Mouse (Mus musculus) heart, adult 2 months (tissue): ENCODE measurements around the gene Cyp2d22. TPM values are rescaled to one million over a fixed set of nuclear protein-coding genes. Genes with fewer than 3 reads are reported as not detected.

Experiments
- DNase-seq, 2 experiments: peaks; one replicate each; pipeline ENCODE4 v3.0.0; 2021
- H3K27ac ChIP-seq: fragments of 200-600 bp; 2 replicates; pipeline ENCODE4 v1.8.1; 2022
- H3K27me3 ChIP-seq: fragments of 200-500 bp; 2 replicates; pipeline ENCODE4 v1.6.1; 2012; ENCODE audit warnings: mild to moderate bottlenecking, low read length, inconsistent platforms, mixed read lengths; ENCODE audit not compliant: control insufficient read depth, insufficient read depth
- H3K36me3 ChIP-seq: fragments of 200-500 bp; 2 replicates; pipeline ENCODE4 v1.6.1; 2012; ENCODE audit warnings: low read length, inconsistent platforms; ENCODE audit not compliant: control insufficient read depth, insufficient read depth
- H3K4me1 ChIP-seq: fragments of 200-500 bp; 2 replicates; pipeline ENCODE4 v1.6.1; 2011; ENCODE audit warnings: low read length; ENCODE audit not compliant: control insufficient read depth, insufficient read depth
- H3K4me3 ChIP-seq: fragments of 200-600 bp; 2 replicates; pipeline ENCODE4 v1.8.1; 2022
- H3K79me2 ChIP-seq: fragments of 200-500 bp; replicated peaks from 2 replicates; pipeline ENCODE4 v1.6.1; 2012; ENCODE audit warnings: mild to moderate bottlenecking, inconsistent platforms, low read length, moderate library complexity, mixed read lengths; ENCODE audit not compliant: control insufficient read depth, insufficient read depth
- H3K9ac ChIP-seq: fragments of 200-500 bp; 2 replicates; pipeline ENCODE4 v1.6.1; 2012; ENCODE audit warnings: low read depth, mild to moderate bottlenecking, control low read depth, inconsistent platforms, low read length, mixed read lengths
- CTCF ChIP-seq: fragments of 200-600 bp; IDR thresholded peaks from 2 replicates; pipeline ENCODE4 v1.8.1; 2022; ENCODE audit warnings: antibody characterized with exemption, mild to moderate bottlenecking, moderate library complexity
- EP300 ChIP-seq: fragments of 200-500 bp; IDR thresholded peaks from 2 replicates; pipeline ENCODE4 v1.6.1; 2011; ENCODE audit warnings: low read depth, low read length, control low read depth; ENCODE audit not compliant: insufficient read depth
- POLR2A ChIP-seq: fragments of 200-500 bp; IDR thresholded peaks from 2 replicates; pipeline ENCODE4 v1.6.1; 2011; ENCODE audit warnings: mild to moderate bottlenecking, low read depth, low read length, control low read depth; ENCODE audit not compliant: insufficient read depth
- WGBS: fragments of 180-500 bp; shearing (Covaris S2); methylation state at CpG from one replicate; pipeline ENCODE4 v1.1.7; 2018; 5-methylcytosine and 5-hydroxymethylcytosine counted together
- intact Hi-C: fragments of 180-260 bp; cut with DNase I; formaldehyde crosslinking; loops from one replicate; pipeline ENCODE4 v1.15.1; 2025
- polyA plus RNA-seq: library from polyadenylated mRNA; depleted of rRNA; stranded (reverse); fragments of >200 nt; gene quantifications from 2 replicates; pipeline ENCODE4 v1.2.3, GENCODE M21; 2012
- total RNA-seq, 2 experiments: library from RNA; stranded (reverse); gene quantifications; 2 replicates each; pipeline ENCODE4 v1.2.3; 2021

The Cyp2d22 gene
- total and polyA plus RNA-seq, 3 experiments, result 25.5 to 44.0 (median 27.0) TPM

GRCm38 (mm10) chr15:82358431-82359260 is 21.4 kb downstream of the Cyp2d22 start:
- intact Hi-C loops, result loop anchor here (2.0 kb wide), 1 partner anchor 18 kb away; no protein-coding TSS in a partner anchor
- peak overlapping the region; percentile 23 for H3K4me3 ChIP-seq
- peak overlapping the region; percentile 85 for H3K27ac ChIP-seq
- no peaks in the 10 kb centered on the region for H3K36me3 ChIP-seq
- peaks cover 1% of the 10 kb centered on the region; the same call in 1 of the 2 replicates for H3K79me2 ChIP-seq
- peak; percentile 49 to 62 for DNase-seq
- peak overlapping the region; percentile 55 for H3K9ac ChIP-seq
- H3K4me1 ChIP-seq, result peaks cover 14% of the 10 kb centered on the region
- WGBS, result 22% methylated on average over 22 of the region's 22 CpGs
- TF ChIP-seq POLR2A, result peak; percentile 43; the same call in 1 of the 2 replicates
- TF ChIP-seq EP300, result peak; percentile 24; the same call in 1 of the 2 replicates
- 0 out of 2 replicates have a peak, but pooled peaks have one; percentile 8 for TF ChIP-seq CTCF
- H3K27me3 ChIP-seq, result no peaks in the 10 kb centered on the region

- TF ChIP-seq CTCF (peak; percentile 97), EP300 (peak; percentile 85), POLR2A (peak; percentile 94)
Observed at GRCm38 (mm10) chr15:82354126-82354945, 25.7 kb downstream of the Cyp2d22 start, which contains the start of gene Ndufa6. Gene Ndufa6, minus strand, starts transcription at chr15:82354322.

GRCm38 (mm10) chr15:82353745-82354113 is 26.3 kb downstream of the Cyp2d22 start:
- DNase-seq, result no peak
- no peaks in the 10 kb centered on the region; the same call in none of the 2 replicates for H3K36me3 ChIP-seq
- TF ChIP-seq EP300 (no peak), CTCF (no peak), POLR2A (no peak)
- H3K27ac ChIP-seq, result peak overlapping the region; percentile 99
- WGBS, result under 1% methylated on average over 23 of the region's 23 CpGs
- peaks cover 14% of the 10 kb centered on the region for H3K4me1 ChIP-seq
- peak overlapping the region; percentile 89 for H3K9ac ChIP-seq
- no peaks in the 10 kb centered on the region for H3K27me3 ChIP-seq
- intact Hi-C loops, result loop anchor here (2.0 kb wide), 1 partner anchor 63 kb away; no protein-coding TSS in a partner anchor
- peak overlapping the region; percentile 82 for H3K4me3 ChIP-seq
- H3K79me2 ChIP-seq, result peaks cover 3% of the 10 kb centered on the region; the same call in 1 of the 2 replicates

More at GRCm38 (mm10) chr15:82354126-82354945, 25.7 kb downstream of the Cyp2d22 start, which contains the start of gene Ndufa6:
- Histone ChIP-seq H3K9ac (peak within 1 kb of the TSS; percentile 89), H3K36me3 (no peaks in the 10 kb centered on the region; the same call in none of the 2 replicates), H3K27me3 (no peaks in the 10 kb centered on the region), H3K4me3 (peak within 1 kb of the TSS; percentile 82), H3K27ac (peak within 1 kb of the TSS; percentile 99), H3K79me2 (peaks cover 3% of the 10 kb centered on the region; the same call in 1 of the 2 replicates), H3K4me1 (peaks cover 18% of the 10 kb centered on the region)
- DNase-seq, result peak; percentile 97 to 98
- intact Hi-C loops, result loop anchor here (2.0 kb wide), 1 partner anchor 62 kb away; no protein-coding TSS in a partner anchor
- WGBS, result 1% methylated on average over 57 of the region's 57 CpGs

- Histone ChIP-seq H3K27ac (peak overlapping the region; percentile 99), H3K27me3 (no peaks in the 10 kb centered on the region), H3K9ac (peak overlapping the region; percentile 89), H3K4me3 (peak overlapping the region; percentile 82), H3K36me3 (no peaks in the 10 kb centered on the region; the same call in none of the 2 replicates), H3K79me2 (peaks cover 3% of the 10 kb centered on the region; the same call in 1 of the 2 replicates), H3K4me1 (peaks cover 10% of the 10 kb centered on the region)
- 12% methylated on average over 14 of the region's 14 CpGs for WGBS
- TF ChIP-seq POLR2A (no peak), EP300 (no peak), CTCF (no peak)
- DNase-seq, result no peak
- intact Hi-C loops, result no loop called here
Observed at GRCm38 (mm10) chr15:82353078-82353744, 26.8 kb downstream of the Cyp2d22 start.

- intact Hi-C loops, result no loop called here
- no peak for TF ChIP-seq EP300
- TF ChIP-seq CTCF, result no peak
- TF ChIP-seq POLR2A, result no peak
- no peak for DNase-seq
- WGBS, result 31% methylated on average over 3 of the region's 3 CpGs
- peaks cover 20% of the 10 kb centered on the region for H3K4me1 ChIP-seq
- H3K79me2 ChIP-seq, result peaks cover 8% of the 10 kb centered on the region
- H3K9ac ChIP-seq, result no peak overlapping the region
- H3K36me3 ChIP-seq, result peaks cover 7% of the 10 kb centered on the region
- no peaks in the 10 kb centered on the region for H3K27me3 ChIP-seq
- no peak overlapping the region for H3K4me3 ChIP-seq
- H3K27ac ChIP-seq, result no peak overlapping the region
Observed at GRCm38 (mm10) chr15:82351480-82351879, 28.6 kb downstream of the Cyp2d22 start.
